Mouse (Mus musculus): ENCODE results near the gene Grk5. TPM values are rescaled to one million over a fixed set of nuclear protein-coding genes. Genes with fewer than 3 reads are reported as not detected.

The Grk5 gene
- polyA plus RNA-seq, 1 experiment from 2014 or later = 1.9 TPM

- Histone ChIP-seq H3K4me3 (ENCODE audit: low read length) (no peak overlapping the region), H3K4me1 (ENCODE audit: control insufficient read depth, insufficient read depth, low read depth, low read length) (no peaks in the 10 kb centered on the region), H3K27ac (ENCODE audit: low read depth, low read length) (no peak overlapping the region), H3K4me2 (ENCODE audit: low read length) (no peak overlapping the region), H3K27me3 (replicated peaks; ENCODE audit: control insufficient read depth, insufficient read depth, low read length) (no peaks in the 10 kb centered on the region), H3K9me3 (ENCODE audit: control insufficient read depth, low read length) (no peaks in the 10 kb centered on the region), H3K36me3 (ENCODE audit: control insufficient read depth, insufficient read depth, low read length) (peaks cover 2% of the 10 kb centered on the region; the same call in 1 of the 2 replicates), H3K9ac (ENCODE audit: low read depth, low read length) (no peak overlapping the region)
- ATAC-seq = no peak
- 93% methylated on average over 1 of the region's 1 CpGs for WGBS
These were observed 198.2 kb downstream of the Grk5 start for GRCm38 (mm10) chr19:61087781-61088180.

- Histone ChIP-seq H3K4me2 (ENCODE audit: low read length) (no peak overlapping the region), H3K27me3 (replicated peaks; ENCODE audit: control insufficient read depth, insufficient read depth, low read length) (no peaks in the 10 kb centered on the region), H3K27ac (ENCODE audit: low read depth, low read length) (no peak overlapping the region), H3K4me1 (ENCODE audit: control insufficient read depth, insufficient read depth, low read depth, low read length) (no peaks in the 10 kb centered on the region), H3K9ac (ENCODE audit: low read depth, low read length) (no peak overlapping the region), H3K9me3 (ENCODE audit: control insufficient read depth, low read length) (no peaks in the 10 kb centered on the region), H3K36me3 (ENCODE audit: control insufficient read depth, insufficient read depth, low read length) (peaks cover 2% of the 10 kb centered on the region; the same call in 1 of the 2 replicates), H3K4me3 (ENCODE audit: low read length) (no peak overlapping the region)
- WGBS = 98% methylated on average over 3 of the region's 3 CpGs
- no peak for ATAC-seq
These were observed 199.5 kb downstream of the Grk5 start for GRCm38 (mm10) chr19:61089001-61089400.

GRCm38 (mm10) chr19:61090541-61090940, 201.0 kb downstream of the Grk5 start:
- peaks cover 2% of the 10 kb centered on the region; the same call in 1 of the 2 replicates for H3K36me3 ChIP-seq (ENCODE audit: control insufficient read depth, insufficient read depth, low read length)
- H3K27me3 ChIP-seq (replicated peaks; ENCODE audit: control insufficient read depth, insufficient read depth, low read length) = no peaks in the 10 kb centered on the region
- no peak for ATAC-seq
- H3K9ac ChIP-seq (ENCODE audit: low read depth, low read length) = no peak overlapping the region
- H3K27ac ChIP-seq (ENCODE audit: low read depth, low read length) = no peak overlapping the region
- no peaks in the 10 kb centered on the region for H3K9me3 ChIP-seq (ENCODE audit: control insufficient read depth, low read length)
- no peak overlapping the region for H3K4me2 ChIP-seq (ENCODE audit: low read length)
- WGBS = 95% methylated on average over 4 of the region's 4 CpGs
- H3K4me1 ChIP-seq (ENCODE audit: control insufficient read depth, insufficient read depth, low read depth, low read length) = no peaks in the 10 kb centered on the region
- H3K4me3 ChIP-seq (ENCODE audit: low read length) = no peak overlapping the region

- H3K4me3 ChIP-seq (ENCODE audit: low read length) = no peak overlapping the region
- H3K27me3 ChIP-seq (replicated peaks; ENCODE audit: control insufficient read depth, insufficient read depth, low read length) = no peaks in the 10 kb centered on the region
- H3K9me3 ChIP-seq (ENCODE audit: control insufficient read depth, low read length) = no peaks in the 10 kb centered on the region
- H3K36me3 ChIP-seq (ENCODE audit: control insufficient read depth, insufficient read depth, low read length) = no peaks in the 10 kb centered on the region
- no peak overlapping the region for H3K4me2 ChIP-seq (ENCODE audit: low read length)
- H3K4me1 ChIP-seq (ENCODE audit: control insufficient read depth, insufficient read depth, low read depth, low read length) = no peaks in the 10 kb centered on the region
- no peak for ATAC-seq
- H3K9ac ChIP-seq (ENCODE audit: low read depth, low read length) = no peak overlapping the region
- H3K27ac ChIP-seq (ENCODE audit: low read depth, low read length) = no peak overlapping the region
- 89% methylated on average over 2 of the region's 2 CpGs for WGBS
These were observed 207.2 kb downstream of the Grk5 start for GRCm38 (mm10) chr19:61096776-61097175.

- Histone ChIP-seq H3K27me3 (replicated peaks; ENCODE audit: control insufficient read depth, insufficient read depth, low read length) (no peaks in the 10 kb centered on the region), H3K36me3 (ENCODE audit: control insufficient read depth, insufficient read depth, low read length) (no peaks in the 10 kb centered on the region), H3K27ac (ENCODE audit: low read depth, low read length) (no peak overlapping the region), H3K4me1 (ENCODE audit: control insufficient read depth, insufficient read depth, low read depth, low read length) (no peaks in the 10 kb centered on the region), H3K9me3 (ENCODE audit: control insufficient read depth, low read length) (no peaks in the 10 kb centered on the region), H3K9ac (ENCODE audit: low read depth, low read length) (no peak overlapping the region), H3K4me2 (ENCODE audit: low read length) (no peak overlapping the region), H3K4me3 (ENCODE audit: low read length) (no peak overlapping the region)
- peak; percentile 20; the same call in 1 of the 2 replicates for ATAC-seq
- WGBS = 14% methylated on average over 4 of the region's 4 CpGs
These were observed 208.2 kb downstream of the Grk5 start for GRCm38 (mm10) chr19:61097764-61098163.

GRCm38 (mm10) chr19:61110184-61110583, 220.6 kb downstream of the Grk5 start:
- no peak overlapping the region for H3K9ac ChIP-seq (ENCODE audit: low read depth, low read length)
- H3K27me3 ChIP-seq (replicated peaks; ENCODE audit: control insufficient read depth, insufficient read depth, low read length) = no peaks in the 10 kb centered on the region
- no peak overlapping the region for H3K4me2 ChIP-seq (ENCODE audit: low read length)
- peaks cover 3% of the 10 kb centered on the region; the same call in 1 of the 2 replicates for H3K36me3 ChIP-seq (ENCODE audit: control insufficient read depth, insufficient read depth, low read length)
- no peak overlapping the region for H3K27ac ChIP-seq (ENCODE audit: low read depth, low read length)
- WGBS = 65% methylated on average over 2 of the region's 2 CpGs
- no peaks in the 10 kb centered on the region for H3K4me1 ChIP-seq (ENCODE audit: control insufficient read depth, insufficient read depth, low read depth, low read length)
- H3K4me3 ChIP-seq (ENCODE audit: low read length) = no peak overlapping the region
- peaks cover 9% of the 10 kb centered on the region for H3K9me3 ChIP-seq (ENCODE audit: control insufficient read depth, low read length)
- no peak for ATAC-seq

- 94% methylated on average over 10 of the region's 10 CpGs for WGBS
These were observed 241.5 kb downstream of the Grk5 start for GRCm38 (mm10) chr19:61131096-61131495.

GRCm38 (mm10) chr19:61138655-61139054, 249.1 kb downstream of the Grk5 start:
- peaks cover 10% of the 10 kb centered on the region for H3K4me1 ChIP-seq (ENCODE audit: control insufficient read depth, insufficient read depth, low read depth, low read length)
- no peak overlapping the region for H3K9ac ChIP-seq (ENCODE audit: low read depth, low read length)
- H3K27me3 ChIP-seq (replicated peaks; ENCODE audit: control insufficient read depth, insufficient read depth, low read length) = no peaks in the 10 kb centered on the region
- no peak overlapping the region for H3K27ac ChIP-seq (ENCODE audit: low read depth, low read length)
- no peaks in the 10 kb centered on the region for H3K36me3 ChIP-seq (ENCODE audit: control insufficient read depth, insufficient read depth, low read length)
- no peak overlapping the region for H3K4me3 ChIP-seq (ENCODE audit: low read length)
- no peaks in the 10 kb centered on the region for H3K9me3 ChIP-seq (ENCODE audit: control insufficient read depth, low read length)
- no peak for ATAC-seq
- no peak overlapping the region for H3K4me2 ChIP-seq (ENCODE audit: low read length)

More at GRCm38 (mm10) chr19:61131096-61131495, 241.5 kb downstream of the Grk5 start:
- H3K4me3 ChIP-seq (ENCODE audit: low read length) = no peak overlapping the region
- H3K9ac ChIP-seq (ENCODE audit: low read depth, low read length) = no peak overlapping the region
- H3K36me3 ChIP-seq (ENCODE audit: control insufficient read depth, insufficient read depth, low read length) = peaks cover 2% of the 10 kb centered on the region; the same call in 1 of the 2 replicates
- no peak overlapping the region for H3K27ac ChIP-seq (ENCODE audit: low read depth, low read length)
- no peak for ATAC-seq
- no peaks in the 10 kb centered on the region for H3K4me1 ChIP-seq (ENCODE audit: control insufficient read depth, insufficient read depth, low read depth, low read length)
- no peaks in the 10 kb centered on the region for H3K27me3 ChIP-seq (replicated peaks; ENCODE audit: control insufficient read depth, insufficient read depth, low read length)
- H3K4me2 ChIP-seq (ENCODE audit: low read length) = no peak overlapping the region
- peaks cover 6% of the 10 kb centered on the region; the same call in 1 of the 2 replicates for H3K9me3 ChIP-seq (ENCODE audit: control insufficient read depth, low read length)

- H3K9me3 ChIP-seq (ENCODE audit: control insufficient read depth, low read length) = no peaks in the 10 kb centered on the region
- H3K4me3 ChIP-seq (ENCODE audit: low read length) = peak within 1 kb of the TSS; percentile 76
- WGBS = 1% methylated on average over 18 of the region's 18 CpGs
- H3K4me1 ChIP-seq (ENCODE audit: control insufficient read depth, insufficient read depth, low read depth, low read length) = peaks cover 10% of the 10 kb centered on the region
- no peaks in the 10 kb centered on the region for H3K27me3 ChIP-seq (replicated peaks; ENCODE audit: control insufficient read depth, insufficient read depth, low read length)
- H3K4me2 ChIP-seq (ENCODE audit: low read length) = peak within 1 kb of the TSS; percentile 85
- peak within 1 kb of the TSS; percentile 84 for H3K9ac ChIP-seq (ENCODE audit: low read depth, low read length)
- no peaks in the 10 kb centered on the region for H3K36me3 ChIP-seq (ENCODE audit: control insufficient read depth, insufficient read depth, low read length)
- H3K27ac ChIP-seq (ENCODE audit: low read depth, low read length) = no peak within 1 kb of the TSS
- peak; percentile 100 for ATAC-seq
These were observed 251.0 kb downstream of the Grk5 start, which contains the start of gene Zfp950 for GRCm38 (mm10) chr19:61140342-61141206. TSS of gene Zfp950 (minus strand) at chr19:61140840.

Measured in hindbrain, embryonic 16.5 days (tissue).